Mouse (Mus musculus) 416B (cell line): ENCODE measurements around the gene Tnrc18.

ENCODE experiments used
- DNase-seq: peaks from one replicate; pipeline ENCODE4 v3.0.0; 2011; ENCODE audit warnings: low read depth

The Tnrc18 gene

GRCm38 (mm10) chr5:142807661-142808060 lies 9.8 kb downstream of the Tnrc18 start:
- no peak for DNase-seq

GRCm38 (mm10) chr5:142803746-142804145 lies 13.7 kb downstream of the Tnrc18 start:
- DNase-seq = peak; percentile 54

- DNase-seq = no peak
Measured at GRCm38 (mm10) chr5:142802884-142803283, 14.6 kb downstream of the Tnrc18 start.

GRCm38 (mm10) chr5:142801977-142802376 lies 15.5 kb downstream of the Tnrc18 start:
- no peak for DNase-seq

- no peak for DNase-seq
Measured at GRCm38 (mm10) chr5:142800656-142801055, 16.8 kb downstream of the Tnrc18 start.

- DNase-seq = no peak
Measured at GRCm38 (mm10) chr5:142800198-142800597, 17.3 kb downstream of the Tnrc18 start.

GRCm38 (mm10) chr5:142799259-142799658 lies 18.2 kb downstream of the Tnrc18 start:
- DNase-seq = no peak

GRCm38 (mm10) chr5:142798190-142798589 lies 19.3 kb downstream of the Tnrc18 start:
- peak; percentile 49 for DNase-seq

GRCm38 (mm10) chr5:142797620-142798019 lies 19.8 kb downstream of the Tnrc18 start:
- DNase-seq = peak; percentile 82

GRCm38 (mm10) chr5:142796921-142797320 lies 20.5 kb downstream of the Tnrc18 start:
- DNase-seq = no peak

GRCm38 (mm10) chr5:142794582-142794981 lies 22.9 kb downstream of the Tnrc18 start:
- DNase-seq = peak; percentile 97

- peak; percentile 86 for DNase-seq
Measured at GRCm38 (mm10) chr5:142794161-142794560, 23.3 kb downstream of the Tnrc18 start.

- DNase-seq = no peak
Measured at GRCm38 (mm10) chr5:142792594-142792993, 24.9 kb downstream of the Tnrc18 start.

GRCm38 (mm10) chr5:142788279-142788678 lies 29.2 kb downstream of the Tnrc18 start:
- DNase-seq = no peak

GRCm38 (mm10) chr5:142787304-142787905 lies 30.1 kb downstream of the Tnrc18 start:
- DNase-seq = no peak

GRCm38 (mm10) chr5:142786709-142787108 lies 30.8 kb downstream of the Tnrc18 start:
- DNase-seq = no peak

GRCm38 (mm10) chr5:142786215-142786614 lies 31.2 kb downstream of the Tnrc18 start:
- no peak for DNase-seq

- DNase-seq = peak; percentile 54
Measured at GRCm38 (mm10) chr5:142783142-142783540, 34.3 kb downstream of the Tnrc18 start.

- no peak for DNase-seq
Measured at GRCm38 (mm10) chr5:142782459-142783141, 34.9 kb downstream of the Tnrc18 start.

- DNase-seq = no peak
Measured at GRCm38 (mm10) chr5:142780579-142780978, 36.9 kb downstream of the Tnrc18 start.

- no peak for DNase-seq
Measured at GRCm38 (mm10) chr5:142778871-142779270, 38.6 kb downstream of the Tnrc18 start.

GRCm38 (mm10) chr5:142778135-142778534 lies 39.3 kb downstream of the Tnrc18 start:
- no peak for DNase-seq

GRCm38 (mm10) chr5:142776080-142776479 lies 41.4 kb downstream of the Tnrc18 start:
- no peak for DNase-seq

GRCm38 (mm10) chr5:142774771-142775170 lies 42.7 kb downstream of the Tnrc18 start:
- no peak for DNase-seq
